Mouse (Mus musculus) liver, postnatal 0 days (tissue): ENCODE results near the gene Cables2. TPM values are rescaled to one million over a fixed set of nuclear protein-coding genes. Genes with fewer than 3 reads are reported as not detected.
A peak's percentile ranks its signal among the peaks of the same experiment; 100 is the strongest.

ENCODE experiments used
- ATAC-seq: fragments of 200-750 bp; cut with Nextera tagmentation; 2 replicates; pipeline ENCODE4 v1.8.0; 2017; ENCODE audit warnings: mild to moderate bottlenecking, moderate library complexity
- DNase-seq: peaks from one replicate; pipeline ENCODE4 v3.0.0-alpha.2; 2016
- H3K27ac ChIP-seq: fragments of 300-500 bp; sonication (generic); 2 replicates; pipeline ENCODE4 v1.5.1; 2014; ENCODE audit warnings: antibody characterized with exemption, moderate library complexity, mild to moderate bottlenecking, low read depth
- H3K27me3 ChIP-seq: fragments of 300-500 bp; sonication (generic); 2 replicates; pipeline ENCODE4 v1.6.1; 2014; ENCODE audit warnings: low read length, control low read depth, mixed read lengths; ENCODE audit not compliant: insufficient read depth
- H3K36me3 ChIP-seq: fragments of 300-500 bp; sonication (generic); replicated peaks from 2 replicates; pipeline ENCODE4 v1.6.1; 2014; ENCODE audit warnings: mild to moderate bottlenecking, control low read depth, low read length, moderate library complexity, mixed read lengths; ENCODE audit not compliant: insufficient read depth
- H3K4me1 ChIP-seq: fragments of 300-500 bp; sonication (generic); 2 replicates; pipeline ENCODE4 v1.6.1; 2014; ENCODE audit warnings: antibody characterized with exemption, mild to moderate bottlenecking, control low read depth; ENCODE audit not compliant: insufficient read depth
- H3K4me2 ChIP-seq: fragments of 300-500 bp; sonication (generic); 2 replicates; pipeline ENCODE4 v1.6.1; 2014; ENCODE audit warnings: low read depth, mild to moderate bottlenecking, low read length, moderate library complexity, mixed read lengths
- H3K4me3 ChIP-seq: fragments of 300-500 bp; sonication (generic); 2 replicates; pipeline ENCODE4 v1.5.1; 2014; ENCODE audit warnings: low read depth, low read length
- H3K9ac ChIP-seq: fragments of 300-500 bp; sonication (generic); replicated peaks from 2 replicates; pipeline ENCODE4 v1.6.1; 2014; ENCODE audit warnings: mild to moderate bottlenecking, moderate library complexity
- H3K9me3 ChIP-seq: fragments of 300-500 bp; sonication (generic); 2 replicates; pipeline ENCODE4 v1.6.1; 2016; ENCODE audit warnings: mild to moderate bottlenecking, control low read depth, low read length, mixed read lengths
- CTCF ChIP-seq: sonication (generic); IDR thresholded peaks from 2 replicates; pipeline ENCODE4 v1.5.1; 2016; ENCODE audit warnings: antibody characterized with exemption, low read depth
- EP300 ChIP-seq: IDR thresholded peaks from 2 replicates; pipeline ENCODE4 v1.6.1; 2016; ENCODE audit warnings: antibody characterized with exemption, low read depth, mild to moderate bottlenecking
- WGBS: fragments of 180-500 bp; shearing (Covaris S2); extraction: QIAGEN DNeasy Blood & Tissue Kit; methylation state at CpG from one replicate; pipeline ENCODE4 v1.1.7; 2014; ENCODE audit not compliant: insufficient replicate concordance; 5-methylcytosine and 5-hydroxymethylcytosine counted together
- polyA plus RNA-seq: library from polyadenylated mRNA; unstranded; fragments of >200 nt; fragmentation: Nextera tagmentation; extraction: Ambion mirVana; gene quantifications from 2 replicates; pipeline ENCODE4 v1.2.1, GENCODE M21; 2015

The Cables2 gene
- polyA plus RNA-seq, 1 experiment from 2014 or later, result 4.7 TPM

DNA sequence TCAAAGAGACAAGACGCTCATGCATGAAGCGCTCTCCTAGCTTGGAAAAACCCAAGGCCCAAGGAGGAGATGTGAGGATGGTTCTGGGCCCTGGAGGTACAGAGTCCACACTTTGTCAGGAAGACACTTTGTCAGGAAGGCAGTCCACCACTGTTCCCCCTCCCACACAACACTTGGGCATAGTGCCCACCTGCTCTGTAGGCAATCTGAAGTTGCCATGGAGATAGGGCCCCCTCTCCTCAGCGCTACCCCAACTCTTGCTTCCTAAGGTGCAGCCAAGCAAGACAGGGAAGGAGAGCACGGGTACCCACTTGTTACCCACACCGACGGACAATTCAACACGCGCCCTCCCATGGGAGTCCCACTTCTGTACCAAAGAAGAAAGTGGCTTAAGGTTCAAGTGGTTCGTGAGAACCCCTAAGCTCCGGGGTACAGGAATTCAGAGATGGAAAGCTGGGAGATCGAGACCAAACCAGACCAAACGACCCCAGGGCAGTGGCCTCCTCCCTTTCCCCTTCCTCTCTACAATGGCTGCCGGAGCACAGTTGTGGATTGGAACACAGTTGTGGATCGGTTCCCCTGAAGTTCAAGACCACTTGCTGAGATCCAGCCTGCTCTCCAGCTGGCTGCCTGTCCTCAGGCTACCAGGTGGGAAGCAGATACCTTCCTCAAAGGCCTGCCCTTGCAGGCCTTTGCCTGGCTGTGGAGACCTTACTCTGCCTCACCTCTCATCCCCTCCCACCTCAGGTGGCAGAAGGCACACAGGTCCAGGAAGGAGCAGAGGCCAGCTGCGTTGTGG lies 54.0 kb downstream of the Cables2 start:
- DNase-seq (no peak), ATAC-seq (no peak)
- Histone ChIP-seq H3K4me1 (peaks cover 13% of the 10 kb centered on the region; the same call in 1 of the 2 replicates), H3K27ac (no peak overlapping the region), H3K9ac (no peak overlapping the region), H3K36me3 (no peaks in the 10 kb centered on the region), H3K9me3 (no peaks in the 10 kb centered on the region), H3K27me3 (peaks cover 1% of the 10 kb centered on the region), H3K4me3 (no peak overlapping the region), H3K4me2 (no peak overlapping the region)
- 76% methylated on average over 15 of the region's 15 CpGs for WGBS
- TF ChIP-seq CTCF (no peak), EP300 (no peak)

- Histone ChIP-seq H3K27me3 (no peaks in the 10 kb centered on the region), H3K27ac (0 out of 2 replicates have a peak overlapping the region, but pooled peaks have one; percentile 39), H3K4me2 (no peak overlapping the region), H3K9me3 (no peaks in the 10 kb centered on the region), H3K36me3 (no peaks in the 10 kb centered on the region), H3K4me1 (peaks cover 13% of the 10 kb centered on the region; the same call in 1 of the 2 replicates), H3K4me3 (no peak overlapping the region), H3K9ac (no peak overlapping the region)
- 63% methylated on average over 5 of the region's 5 CpGs for WGBS
- peak; percentile 26; the same call in 1 of the 2 replicates for ATAC-seq
- TF ChIP-seq CTCF, result no peak
- TF ChIP-seq EP300, result no peak
- DNase-seq, result no peak
Observed at GRCm38 (mm10) chr2:180218677-180219076, 54.6 kb downstream of the Cables2 start.

DNA sequence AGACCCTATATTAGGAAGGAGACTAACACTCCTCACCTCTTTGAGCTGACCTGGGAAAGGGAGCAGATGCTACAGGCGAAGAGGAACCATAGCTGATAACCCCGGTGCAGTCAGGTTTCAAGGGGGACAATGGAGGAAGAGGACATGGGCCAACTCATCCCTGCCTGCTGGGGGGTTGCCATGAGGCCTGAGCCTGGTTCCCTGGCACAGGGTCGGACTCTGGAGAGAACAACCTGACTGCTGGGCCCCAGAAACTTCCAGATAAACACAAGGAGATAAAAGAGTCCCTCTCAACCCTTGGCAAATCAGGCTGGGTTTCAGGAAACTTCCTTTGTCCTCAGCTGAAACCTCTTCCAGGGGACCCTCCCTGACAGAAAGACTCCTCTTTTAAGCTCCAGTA lies 55.1 kb downstream of the Cables2 start:
- peaks cover 13% of the 10 kb centered on the region; the same call in 1 of the 2 replicates for H3K4me1 ChIP-seq
- TF ChIP-seq CTCF, result no peak
- TF ChIP-seq EP300, result no peak
- no peak overlapping the region for H3K4me3 ChIP-seq
- no peaks in the 10 kb centered on the region for H3K36me3 ChIP-seq
- WGBS, result 52% methylated on average over 3 of the region's 3 CpGs
- no peak overlapping the region for H3K4me2 ChIP-seq
- DNase-seq, result no peak
- H3K9me3 ChIP-seq, result no peaks in the 10 kb centered on the region
- H3K27me3 ChIP-seq, result no peaks in the 10 kb centered on the region
- no peak for ATAC-seq
- H3K27ac ChIP-seq, result 0 out of 2 replicates have a peak overlapping the region, but pooled peaks have one; percentile 39
- H3K9ac ChIP-seq, result no peak overlapping the region

DNA sequence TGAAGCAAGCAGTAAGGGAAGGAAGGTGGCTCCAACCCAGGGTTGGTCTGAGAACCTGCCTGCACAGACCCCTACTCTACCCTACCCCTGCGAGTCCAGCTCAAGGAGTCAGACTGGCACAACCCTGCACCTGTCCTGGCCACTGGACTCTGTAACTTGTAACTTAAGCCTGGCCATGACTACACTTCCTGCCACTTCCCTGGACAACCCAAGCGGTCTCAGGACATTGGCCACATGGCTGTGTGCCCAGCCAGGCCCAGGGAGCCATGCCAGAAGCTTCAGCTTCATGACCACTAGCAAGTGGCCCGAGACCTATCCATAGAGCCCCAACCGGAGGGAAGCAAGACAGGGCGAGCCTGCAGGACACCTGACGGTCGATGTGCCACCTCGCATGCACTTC lies 55.7 kb downstream of the Cables2 start:
- no peak overlapping the region for H3K27ac ChIP-seq
- TF ChIP-seq CTCF (no peak), EP300 (no peak)
- no peak overlapping the region for H3K4me3 ChIP-seq
- no peak overlapping the region for H3K9ac ChIP-seq
- H3K4me1 ChIP-seq, result peaks cover 13% of the 10 kb centered on the region; the same call in 1 of the 2 replicates
- no peaks in the 10 kb centered on the region for H3K36me3 ChIP-seq
- DNase-seq (no peak), ATAC-seq (no peak)
- H3K4me2 ChIP-seq, result no peak overlapping the region
- H3K9me3 ChIP-seq, result no peaks in the 10 kb centered on the region
- H3K27me3 ChIP-seq, result no peaks in the 10 kb centered on the region
- WGBS, result 69% methylated on average over 8 of the region's 8 CpGs

DNA sequence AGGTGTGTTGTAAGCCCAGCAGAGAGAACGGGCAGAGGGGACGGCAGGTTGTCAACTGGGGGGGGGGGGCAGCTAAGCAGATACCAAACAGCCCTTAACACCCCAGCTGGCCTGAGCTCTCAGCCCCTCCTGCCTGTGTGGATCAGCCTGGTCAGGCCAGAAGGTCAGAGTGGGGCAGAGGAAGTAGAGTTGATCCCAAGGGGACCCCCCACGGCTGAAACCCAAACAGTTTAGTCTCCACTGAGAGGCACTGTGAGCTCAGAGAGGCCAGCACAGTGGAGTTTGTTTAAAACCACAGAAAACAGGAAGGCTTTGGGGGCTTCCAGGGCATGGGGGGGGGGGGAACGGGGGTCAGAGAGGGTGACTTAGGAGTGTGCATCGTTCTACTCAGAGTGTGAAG lies 56.4 kb downstream of the Cables2 start:
- Histone ChIP-seq H3K36me3 (no peaks in the 10 kb centered on the region), H3K9me3 (no peaks in the 10 kb centered on the region), H3K27ac (no peak overlapping the region), H3K4me1 (peaks cover 13% of the 10 kb centered on the region; the same call in 1 of the 2 replicates), H3K4me3 (no peak overlapping the region), H3K27me3 (no peaks in the 10 kb centered on the region), H3K9ac (no peak overlapping the region), H3K4me2 (no peak overlapping the region)
- ATAC-seq, result no peak
- WGBS, result 36% methylated on average over 4 of the region's 5 CpGs
- no peak for TF ChIP-seq EP300
- no peak for TF ChIP-seq CTCF
- no peak for DNase-seq

- H3K27ac ChIP-seq, result no peak overlapping the region
- no peaks in the 10 kb centered on the region for H3K27me3 ChIP-seq
- no peaks in the 10 kb centered on the region for H3K36me3 ChIP-seq
- peaks cover 13% of the 10 kb centered on the region; the same call in 1 of the 2 replicates for H3K4me1 ChIP-seq
- 55% methylated on average over 6 of the region's 6 CpGs for WGBS
- H3K9ac ChIP-seq, result no peak overlapping the region
- DNase-seq, result no peak
- no peaks in the 10 kb centered on the region for H3K9me3 ChIP-seq
- ATAC-seq, result peak; percentile 47
- no peak for TF ChIP-seq EP300
- TF ChIP-seq CTCF, result no peak
- H3K4me2 ChIP-seq, result no peak overlapping the region
- no peak overlapping the region for H3K4me3 ChIP-seq
Observed at GRCm38 (mm10) chr2:180215951-180216350, 57.3 kb downstream of the Cables2 start.
